Mouse (Mus musculus) intestine, embryonic 16.5 days (tissue): ENCODE results near the gene Pde4d. TPM values are rescaled to one million over a fixed set of nuclear protein-coding genes. Genes with fewer than 3 reads are reported as not detected.

Experiments
- ATAC-seq: fragments of 200-750 bp; cut with Nextera tagmentation; 2 replicates; pipeline ENCODE4 v1.8.0; 2017; ENCODE audit warnings: moderate TSS enrichment, moderate library complexity
- H3K27ac ChIP-seq: fragments of 300-500 bp; sonication (generic); 2 replicates; pipeline ENCODE4 v1.5.1; 2014; ENCODE audit warnings: mild to moderate bottlenecking, low read length
- H3K27me3 ChIP-seq: fragments of 300-500 bp; sonication (generic); replicated peaks from 2 replicates; pipeline ENCODE4 v1.6.1; 2014; ENCODE audit warnings: low read length, control low read depth, mixed read lengths; ENCODE audit not compliant: control insufficient read depth, insufficient read depth
- H3K36me3 ChIP-seq: fragments of 300-500 bp; sonication (generic); 2 replicates; pipeline ENCODE4 v1.6.1; 2014; ENCODE audit warnings: low read length, control low read depth; ENCODE audit not compliant: control insufficient read depth, insufficient read depth
- H3K4me1 ChIP-seq: fragments of 300-500 bp; sonication (generic); 2 replicates; pipeline ENCODE4 v1.6.1; 2014; ENCODE audit warnings: low read length, control low read depth, mixed read lengths; ENCODE audit not compliant: control insufficient read depth, insufficient read depth
- H3K4me2 ChIP-seq: fragments of 300-500 bp; sonication (generic); 2 replicates; pipeline ENCODE4 v1.6.1; 2014; ENCODE audit warnings: low read depth, low read length, control low read depth
- H3K4me3 ChIP-seq: fragments of 300-500 bp; sonication (generic); 2 replicates; pipeline ENCODE4 v1.5.1; 2014; ENCODE audit warnings: mild to moderate bottlenecking, low read length
- H3K9ac ChIP-seq: fragments of 300-500 bp; sonication (generic); 2 replicates; pipeline ENCODE4 v1.6.1; 2014; ENCODE audit warnings: low read depth, low read length
- H3K9me3 ChIP-seq: fragments of 300-500 bp; sonication (generic); 2 replicates; pipeline ENCODE4 v1.6.1; 2016; ENCODE audit warnings: low read length, control low read depth; ENCODE audit not compliant: control insufficient read depth
- WGBS: fragments of 180-500 bp; shearing (Covaris S2); extraction: QIAGEN DNeasy Blood & Tissue Kit; methylation state at CpG from one replicate; pipeline ENCODE4 v1.1.7; 2014; 5-methylcytosine and 5-hydroxymethylcytosine counted together
- polyA plus RNA-seq: library from polyadenylated mRNA; unstranded; fragments of >200 nt; fragmentation: Nextera tagmentation; extraction: Ambion mirVana; gene quantifications from 2 replicates; pipeline ENCODE4 v1.2.1, GENCODE M21; 2015

Pde4d gene
- polyA plus RNA-seq, 1 experiment from 2014 or later, result 25.3 TPM

DNA sequence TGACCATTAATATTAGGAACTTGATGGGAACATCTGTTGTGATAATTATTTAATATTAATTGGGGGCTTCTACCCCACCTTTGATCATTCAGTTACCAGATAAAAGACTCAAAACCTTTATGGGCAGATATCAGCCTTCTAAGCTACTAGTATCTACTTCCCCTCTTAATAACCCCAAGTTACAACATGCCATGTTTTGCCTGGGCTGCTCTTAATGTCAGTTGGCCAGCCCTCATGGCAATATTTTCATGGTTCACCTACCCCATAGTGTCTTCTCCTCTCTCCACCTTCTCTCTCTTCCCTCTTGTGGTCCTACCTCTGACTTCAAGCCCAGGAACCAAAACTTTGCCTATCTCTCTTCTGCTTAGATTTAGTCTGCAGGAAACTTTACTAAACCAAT, 799.6 kb downstream of the Pde4d start:
- no peak overlapping the region for H3K9ac ChIP-seq
- no peaks in the 10 kb centered on the region for H3K4me1 ChIP-seq
- H3K36me3 ChIP-seq, result no peaks in the 10 kb centered on the region
- no peaks in the 10 kb centered on the region for H3K27me3 ChIP-seq
- no peak overlapping the region for H3K4me3 ChIP-seq
- no peak overlapping the region for H3K27ac ChIP-seq
- no peaks in the 10 kb centered on the region for H3K9me3 ChIP-seq
- H3K4me2 ChIP-seq, result no peak overlapping the region
- ATAC-seq, result no peak

DNA sequence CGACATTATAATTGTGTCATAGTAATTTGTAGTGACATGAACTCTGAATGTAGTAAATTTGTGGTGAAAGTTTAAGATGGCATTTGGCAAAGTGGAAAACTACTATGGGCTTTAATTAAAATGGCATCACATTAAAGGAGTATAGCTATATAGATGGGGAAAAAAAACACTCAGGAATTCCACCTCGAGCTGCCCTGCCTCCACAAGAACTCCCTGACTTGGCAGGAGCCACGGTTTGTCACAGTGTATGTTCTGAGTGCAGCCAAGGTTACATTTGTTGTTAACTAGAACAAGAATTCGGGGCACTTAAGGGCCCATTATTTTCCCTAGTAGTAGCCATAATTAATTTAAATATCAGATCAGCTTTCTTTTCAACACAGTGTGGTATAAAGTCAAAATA, 805.9 kb downstream of the Pde4d start:
- Histone ChIP-seq H3K36me3 (no peaks in the 10 kb centered on the region), H3K4me2 (no peak overlapping the region), H3K9me3 (no peaks in the 10 kb centered on the region), H3K27me3 (no peaks in the 10 kb centered on the region), H3K4me3 (no peak overlapping the region), H3K4me1 (no peaks in the 10 kb centered on the region), H3K9ac (no peak overlapping the region), H3K27ac (no peak overlapping the region)
- no peak for ATAC-seq
- WGBS, result 68% methylated on average over 4 of the region's 4 CpGs

DNA sequence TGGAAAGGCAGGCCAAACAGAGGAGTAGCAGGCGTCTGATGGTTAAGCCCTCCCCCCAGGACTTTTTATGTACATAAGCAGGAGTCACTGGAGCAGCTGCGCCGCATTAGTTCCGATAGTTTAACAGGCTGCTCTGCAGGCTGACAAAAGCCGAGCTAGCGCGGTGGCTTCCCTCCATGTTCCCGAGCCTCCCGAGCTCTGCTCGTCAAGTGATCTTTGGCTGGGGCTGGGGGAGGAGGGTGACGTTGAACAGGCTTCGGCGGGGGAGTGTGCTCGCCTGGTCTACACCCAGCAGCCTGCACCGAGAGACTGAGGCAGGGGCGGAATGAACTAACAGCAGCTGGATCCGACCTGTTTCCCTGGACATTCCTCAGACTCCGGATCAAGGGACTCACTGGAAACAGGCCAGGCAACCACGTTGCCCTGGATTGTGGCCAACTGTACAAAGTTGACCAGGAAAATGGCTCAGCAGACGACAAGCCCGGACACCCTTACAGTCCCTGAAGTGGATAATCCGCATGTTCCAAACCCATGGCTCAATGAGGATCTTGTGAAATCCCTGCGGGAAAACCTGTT, 810.6 kb downstream of the Pde4d start:
- H3K4me1 ChIP-seq, result 0 out of 2 replicates have a peak, but pooled peaks cover 3% of the 10 kb centered on the region
- WGBS, result under 1% methylated on average over 23 of the region's 23 CpGs
- no peaks in the 10 kb centered on the region for H3K9me3 ChIP-seq
- peak overlapping the region; percentile 94 for H3K27ac ChIP-seq
- H3K36me3 ChIP-seq, result no peaks in the 10 kb centered on the region
- H3K9ac ChIP-seq, result peak overlapping the region; percentile 76
- ATAC-seq, result peak; percentile 94
- no peaks in the 10 kb centered on the region for H3K27me3 ChIP-seq
- H3K4me2 ChIP-seq, result peak overlapping the region; percentile 68
- peak overlapping the region; percentile 62 for H3K4me3 ChIP-seq

DNA sequence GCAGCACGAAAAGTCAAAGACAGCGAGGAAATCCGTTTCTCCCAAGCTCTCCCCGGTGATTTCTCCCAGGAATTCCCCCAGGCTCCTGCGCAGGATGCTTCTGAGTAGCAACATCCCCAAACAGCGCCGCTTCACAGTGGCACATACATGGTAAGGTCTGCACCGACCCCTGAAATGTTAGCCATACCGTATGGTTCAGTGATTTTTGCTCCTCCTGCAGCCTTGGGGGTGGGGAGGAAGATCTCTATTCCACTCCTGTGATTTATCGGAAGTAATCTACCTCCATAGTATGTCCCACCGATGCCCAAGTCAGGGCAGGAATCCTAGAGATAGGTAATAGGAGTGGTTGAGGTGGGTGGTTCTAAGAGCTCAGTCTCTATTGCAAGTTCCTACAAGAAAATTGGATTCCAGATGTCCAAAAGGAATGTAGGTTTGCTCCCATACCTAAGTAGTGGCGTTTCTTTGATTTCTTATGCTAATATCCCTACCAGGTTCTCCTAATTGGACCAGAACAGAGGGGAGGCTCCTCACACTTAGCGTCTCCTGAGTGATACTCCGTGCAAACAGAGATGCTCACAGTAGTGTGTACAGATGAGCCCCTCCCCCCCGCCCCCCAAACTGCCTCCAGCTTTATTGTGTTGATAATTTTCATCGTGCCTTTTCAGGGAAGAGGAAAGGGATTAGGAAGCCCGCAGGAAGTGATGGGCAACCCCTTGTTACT, 811.2 kb downstream of the Pde4d start:
- Histone ChIP-seq H3K9ac (peak overlapping the region; percentile 76), H3K4me1 (0 out of 2 replicates have a peak, but pooled peaks cover 3% of the 10 kb centered on the region), H3K4me2 (peak overlapping the region; percentile 68), H3K36me3 (no peaks in the 10 kb centered on the region), H3K27me3 (no peaks in the 10 kb centered on the region), H3K9me3 (no peaks in the 10 kb centered on the region), H3K4me3 (peak overlapping the region; percentile 62), H3K27ac (peak overlapping the region; percentile 94)
- 2% methylated on average over 17 of the region's 17 CpGs for WGBS
- peak; percentile 50 for ATAC-seq

DNA sequence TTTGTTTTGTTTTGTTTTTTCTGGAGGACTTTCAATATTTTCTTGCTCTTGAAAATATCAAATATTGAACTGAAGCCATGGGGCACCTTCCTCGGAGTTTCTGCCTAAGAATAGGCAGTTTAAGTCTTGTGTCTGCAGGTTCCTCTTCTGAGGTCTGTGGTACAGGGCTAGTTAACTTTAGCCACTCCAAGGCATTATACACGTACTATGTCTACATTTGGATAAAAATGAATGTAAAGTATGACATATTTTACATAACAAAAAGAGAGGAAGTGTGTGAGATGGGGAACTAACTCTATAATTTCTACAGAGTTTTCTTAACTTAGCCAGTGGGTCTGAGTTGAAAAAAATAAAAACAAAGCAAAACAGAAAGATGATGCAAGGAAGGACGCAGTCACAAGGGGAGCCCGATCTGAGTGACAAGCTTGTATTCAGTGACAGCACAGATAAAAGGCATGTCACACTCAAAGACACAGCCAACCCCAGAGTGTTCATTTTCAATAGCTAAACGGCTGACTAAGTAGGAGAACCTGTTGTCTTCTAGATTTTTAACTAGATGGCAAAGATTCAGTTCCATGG, 812.0 kb downstream of the Pde4d start:
- Histone ChIP-seq H3K4me1 (0 out of 2 replicates have a peak, but pooled peaks cover 3% of the 10 kb centered on the region), H3K36me3 (no peaks in the 10 kb centered on the region), H3K27me3 (no peaks in the 10 kb centered on the region), H3K9ac (no peak overlapping the region), H3K27ac (no peak overlapping the region), H3K9me3 (no peaks in the 10 kb centered on the region), H3K4me2 (peak overlapping the region; percentile 38), H3K4me3 (peak overlapping the region; percentile 27; the same call in 1 of the 2 replicates)
- ATAC-seq, result no peak
- 41% methylated on average over 5 of the region's 5 CpGs for WGBS

DNA sequence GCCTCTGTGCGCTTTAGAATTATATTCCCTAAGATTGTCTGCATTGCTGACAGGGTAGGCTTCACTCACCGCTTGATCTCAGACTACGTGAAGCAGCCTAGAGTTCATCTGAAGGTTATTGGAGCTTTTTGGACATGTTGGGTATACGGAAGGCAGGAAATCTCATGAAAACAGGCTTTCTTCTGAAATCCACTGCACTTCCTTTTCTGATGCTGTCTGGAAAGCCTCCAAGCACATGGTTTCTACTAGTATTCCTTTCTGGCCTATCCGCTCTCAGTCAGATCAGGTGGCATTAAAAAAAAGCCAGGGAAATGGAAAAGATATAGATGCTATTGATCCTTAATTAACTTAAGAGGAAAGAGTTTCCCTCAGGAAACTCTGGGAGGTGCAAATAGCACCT, 812.8 kb downstream of the Pde4d start:
- H3K4me1 ChIP-seq, result 0 out of 2 replicates have a peak, but pooled peaks cover 3% of the 10 kb centered on the region
- peak overlapping the region; percentile 17 for H3K4me2 ChIP-seq
- no peak for ATAC-seq
- peak overlapping the region; percentile 53 for H3K27ac ChIP-seq
- H3K4me3 ChIP-seq, result peak overlapping the region; percentile 27
- no peaks in the 10 kb centered on the region for H3K27me3 ChIP-seq
- H3K9me3 ChIP-seq, result no peaks in the 10 kb centered on the region
- WGBS, result 58% methylated on average over 5 of the region's 5 CpGs
- H3K36me3 ChIP-seq, result no peaks in the 10 kb centered on the region
- H3K9ac ChIP-seq, result no peak overlapping the region

DNA sequence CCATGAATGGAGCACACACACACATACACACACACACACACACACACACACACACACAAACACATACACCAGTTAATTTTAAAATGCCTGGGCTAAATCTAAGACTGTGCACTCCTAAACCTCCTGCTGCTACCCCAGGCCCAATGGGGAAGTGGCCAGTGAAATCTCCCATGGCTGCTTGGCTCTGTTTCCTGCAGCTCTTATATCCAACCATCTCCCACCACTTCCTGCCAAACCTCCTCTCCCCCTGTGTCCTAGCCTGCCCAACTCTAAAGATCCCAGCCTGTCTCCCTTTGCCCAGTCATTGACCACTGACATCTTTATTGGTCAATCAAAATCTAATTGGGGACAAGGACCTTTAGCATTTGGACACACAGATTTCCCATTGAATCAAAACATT, 814.1 kb downstream of the Pde4d start:
- Histone ChIP-seq H3K4me1 (0 out of 2 replicates have a peak, but pooled peaks cover 3% of the 10 kb centered on the region), H3K27me3 (no peaks in the 10 kb centered on the region), H3K4me3 (no peak overlapping the region), H3K9me3 (no peaks in the 10 kb centered on the region), H3K4me2 (no peak overlapping the region), H3K27ac (no peak overlapping the region), H3K9ac (no peak overlapping the region), H3K36me3 (no peaks in the 10 kb centered on the region)
- no peak for ATAC-seq

DNA sequence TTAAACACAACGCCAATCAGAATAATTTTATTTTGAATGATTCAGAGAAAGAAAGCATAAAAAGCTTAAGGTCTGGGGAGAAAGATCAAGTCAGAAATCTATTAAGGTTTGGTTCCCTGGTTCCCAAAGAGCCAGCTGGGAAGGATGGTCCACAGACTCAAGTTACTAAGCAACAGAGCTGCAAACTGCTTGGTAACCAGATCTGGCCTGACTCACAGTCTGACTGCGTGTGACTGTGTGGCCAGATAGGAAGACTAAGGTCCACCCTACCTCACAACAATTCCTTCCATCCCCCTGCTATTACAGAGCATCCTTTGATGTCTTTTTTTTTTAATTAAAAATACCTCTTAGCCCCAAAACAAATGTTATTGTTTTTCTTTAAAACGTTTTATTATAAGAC, 818.5 kb downstream of the Pde4d start:
- Histone ChIP-seq H3K9me3 (no peaks in the 10 kb centered on the region), H3K4me2 (no peak overlapping the region), H3K27ac (no peak overlapping the region), H3K36me3 (no peaks in the 10 kb centered on the region), H3K4me1 (no peaks in the 10 kb centered on the region), H3K9ac (no peak overlapping the region), H3K27me3 (no peaks in the 10 kb centered on the region), H3K4me3 (no peak overlapping the region)
- WGBS, result 53% methylated on average over 3 of the region's 3 CpGs
- ATAC-seq, result peak; percentile 66; the same call in 1 of the 2 replicates

DNA sequence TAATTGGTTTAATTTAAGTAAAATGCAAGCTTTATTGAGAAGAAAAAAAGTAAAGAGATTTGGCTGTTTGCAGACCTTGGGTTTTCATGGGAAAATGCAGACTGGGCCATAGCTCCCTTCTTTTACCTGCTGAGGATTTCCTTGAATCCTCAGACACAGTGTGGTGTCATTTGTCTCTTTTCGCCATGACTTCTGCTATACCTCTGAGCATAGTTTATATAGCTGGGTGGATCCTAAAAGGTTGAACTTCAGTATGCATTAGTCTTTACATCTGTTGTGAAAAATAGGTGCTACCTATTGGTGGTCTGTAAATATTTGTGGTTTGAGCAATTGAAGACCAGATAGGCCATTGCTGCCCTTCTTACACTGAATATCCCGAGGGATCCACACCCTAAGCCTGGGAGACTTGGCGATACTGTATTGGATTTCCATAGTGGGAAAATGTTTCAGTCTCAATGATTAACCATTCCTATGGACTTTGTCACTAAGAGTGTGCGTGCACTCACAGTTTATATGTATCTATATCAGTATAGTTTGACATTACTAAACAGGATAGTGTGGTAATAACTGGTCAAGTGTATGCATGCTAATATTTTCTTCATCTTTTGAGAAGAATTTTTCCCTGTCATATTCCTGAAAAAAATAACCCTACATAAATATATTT, 819.0 kb downstream of the Pde4d start:
- ATAC-seq, result peak; percentile 91
- Histone ChIP-seq H3K36me3 (no peaks in the 10 kb centered on the region), H3K9ac (no peak overlapping the region), H3K4me1 (no peaks in the 10 kb centered on the region), H3K27ac (peak overlapping the region; percentile 60; the same call in 1 of the 2 replicates), H3K4me3 (no peak overlapping the region), H3K27me3 (no peaks in the 10 kb centered on the region), H3K4me2 (no peak overlapping the region), H3K9me3 (no peaks in the 10 kb centered on the region)
- 63% methylated on average over 4 of the region's 4 CpGs for WGBS
